Mouse (Mus musculus): ENCODE data around the gene Mlf1. TPM values are rescaled to one million over a fixed set of nuclear protein-coding genes. Genes with fewer than 3 reads are reported as not detected.

The Mlf1 gene
- polyA plus RNA-seq (2017; shearing (Covaris generic)) = 1 to 10 TPM in 1 of 2 experiments, not detected in 1; 2.0 TPM

DNA sequence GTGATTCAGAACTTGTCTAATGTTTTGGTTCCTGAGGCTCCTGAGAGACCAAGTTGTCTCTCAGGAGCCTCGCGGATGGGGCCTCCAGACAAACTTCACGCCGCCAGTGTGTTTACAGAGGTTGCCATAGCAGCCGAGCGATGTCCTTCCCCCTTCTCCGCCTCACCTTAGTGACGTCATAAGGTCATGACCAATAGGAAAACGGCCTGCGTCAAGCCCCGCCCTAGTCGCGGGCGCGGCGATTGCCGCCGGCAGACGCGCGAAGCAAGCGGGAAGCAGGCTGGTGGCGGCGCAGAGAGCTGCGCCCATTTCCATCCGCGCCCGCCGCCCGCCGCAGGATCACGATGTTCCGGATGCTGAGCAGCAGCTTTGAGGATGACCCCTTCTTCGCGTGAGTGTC is at the start of gene Mlf1:
Mlf1 (plus strand) TSS at position 226 of the 400 bp plus-strand sequence.

DNA sequence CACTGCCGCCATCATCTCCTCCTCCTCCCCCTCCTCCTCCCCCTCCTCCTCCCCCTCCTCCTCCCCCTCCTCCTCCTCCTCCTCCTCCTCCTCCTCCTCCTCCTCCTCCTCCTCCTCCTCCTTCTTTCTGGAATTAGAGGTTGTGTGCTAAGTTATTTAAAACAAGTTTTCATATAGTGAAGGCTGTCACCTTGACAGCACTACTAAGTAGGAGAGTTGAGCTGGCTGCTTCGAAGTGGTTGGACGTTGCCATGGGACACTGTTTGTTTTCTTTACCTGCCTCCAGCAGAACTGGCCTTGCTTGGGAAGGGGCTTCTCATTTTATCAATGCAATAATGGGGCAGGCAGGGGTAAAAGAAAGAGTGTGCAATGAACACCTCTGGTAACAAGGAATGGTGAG is 1.2 kb downstream of the Mlf1 start, which contains the start of gene Gm17402:
Gm17402 (minus strand) TSS at position 101 of the 400 bp plus-strand sequence.

GRCm38 (mm10) chr3:67429999-67430380 is 56.1 kb downstream of the Mlf1 start, which contains the start of gene Gfm1:
Gfm1 (plus strand) TSS chr3:67430096.

Other genes with a start within 250 kb of the Mlf1 start
- not detected for gene Gm17402, start 1.1 kb downstream of the Mlf1 start, polyA plus RNA-seq (2017; shearing (Covaris generic))
- 10 to 100 TPM; 27.1 to 34.9 TPM for gene Gfm1, start 56.0 kb downstream of the Mlf1 start, polyA plus RNA-seq (2017; shearing (Covaris generic))
- 10 to 100 TPM; 41.9 to 74.3 TPM for gene Lxn, start 89.8 kb downstream of the Mlf1 start, polyA plus RNA-seq (2017; shearing (Covaris generic))
- gene Rarres1, start 141.4 kb downstream of the Mlf1 start, polyA plus RNA-seq (2017; shearing (Covaris generic)) = under 1 TPM; 0.12 to 0.21 TPM
- 10 to 100 TPM; 64.7 to 66.0 TPM for gene Mfsd1, start 208.6 kb downstream of the Mlf1 start, polyA plus RNA-seq (2017; shearing (Covaris generic))

Data from inflammation-experienced regulatory T-cells (primary cell).